Mouse (Mus musculus) right cerebral cortex, postnatal 4 days (tissue): ENCODE data around the gene Arf5.

Experiments
- DNase-seq: peaks from one replicate; pipeline ENCODE4 v3.0.0-alpha.2; 2022

Gene Arf5

GRCm38 (mm10) chr6:28423313-28423712 is at the start of gene Arf5:
TSS of gene Arf5 (plus strand) at chr6:28423560.
- peak; percentile 96 for DNase-seq

DNA sequence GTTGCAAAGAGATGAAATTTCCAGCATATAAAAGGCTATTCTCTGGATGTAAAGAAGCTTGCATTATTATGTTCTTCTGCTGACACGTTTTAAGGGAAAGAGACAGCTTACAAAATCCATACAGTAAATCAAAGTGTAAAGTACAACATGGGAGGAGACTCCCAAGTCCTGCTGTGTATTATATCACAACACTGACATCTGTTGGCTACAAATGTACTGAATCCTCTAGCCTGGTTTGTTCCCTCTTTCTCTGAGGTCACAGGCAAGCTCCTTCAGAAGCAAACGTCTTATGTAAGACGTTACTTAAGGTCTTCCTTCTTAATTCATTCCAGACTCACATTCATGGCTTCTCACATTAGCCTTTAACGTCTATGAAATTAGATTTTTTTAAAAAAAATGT is 41.4 kb upstream of the Arf5 start:
- no peak for DNase-seq

GRCm38 (mm10) chr6:28385169-28385568 is 38.2 kb upstream of the Arf5 start:
- DNase-seq = no peak

- no peak for DNase-seq
Measured at GRCm38 (mm10) chr6:28389038-28389437, 34.3 kb upstream of the Arf5 start.

- no peak for DNase-seq
Measured at GRCm38 (mm10) chr6:28396051-28396852, 27.1 kb upstream of the Arf5 start.

DNA sequence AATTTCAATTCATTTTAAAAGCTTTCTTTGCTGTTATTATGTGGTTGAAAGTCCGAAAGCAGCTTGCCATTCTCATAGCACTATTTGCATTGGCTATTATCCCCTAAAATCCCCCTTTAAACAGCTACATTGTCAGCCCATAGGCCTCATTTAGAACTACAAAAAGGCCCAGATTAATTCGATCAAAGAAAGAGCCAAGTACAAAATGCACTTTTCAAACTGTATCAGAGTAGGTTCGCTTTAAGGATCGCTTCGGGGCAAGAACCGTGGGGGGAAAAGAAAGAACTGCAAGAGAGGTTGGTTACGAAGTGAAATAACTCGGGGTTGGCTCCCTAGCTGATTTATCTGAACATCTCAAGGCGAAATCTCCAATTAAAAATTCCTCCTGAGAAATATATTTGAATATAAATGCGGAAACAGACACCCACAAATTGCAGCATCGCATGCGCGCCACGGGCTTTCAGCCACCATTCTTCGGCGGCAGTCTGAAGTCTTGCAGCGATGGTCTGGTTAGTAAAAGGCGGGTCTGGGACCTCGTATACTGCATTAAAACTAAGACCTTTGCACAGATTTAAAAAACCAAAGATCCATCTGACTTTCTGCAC is 26.4 kb upstream of the Arf5 start:
- peak; percentile 28 for DNase-seq

GRCm38 (mm10) chr6:28397681-28398203 is 25.6 kb upstream of the Arf5 start, which contains the start of gene Zfp800:
TSS of gene Zfp800 (minus strand) at chr6:28398005.
- peak; percentile 38 for DNase-seq

DNA sequence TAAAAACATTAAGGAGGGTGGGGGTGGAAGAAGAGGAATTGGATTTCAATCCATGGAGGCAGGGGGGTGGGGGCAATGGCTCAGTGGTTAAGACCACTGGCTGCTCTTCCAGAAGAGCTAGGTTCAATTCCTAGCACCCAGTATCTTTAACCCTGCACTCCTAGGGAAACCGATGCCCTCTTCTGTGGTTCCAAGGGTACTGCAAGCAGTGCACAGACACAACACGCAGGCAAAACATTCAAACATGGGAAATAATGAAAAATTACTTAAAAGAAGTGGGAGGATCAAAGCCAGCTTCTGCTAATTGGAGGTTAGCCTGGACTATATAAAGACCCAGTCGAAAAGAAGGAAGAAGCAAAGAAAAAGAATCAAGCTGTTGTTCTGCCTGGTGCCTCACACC is 24.6 kb upstream of the Arf5 start:
- no peak for DNase-seq

DNA sequence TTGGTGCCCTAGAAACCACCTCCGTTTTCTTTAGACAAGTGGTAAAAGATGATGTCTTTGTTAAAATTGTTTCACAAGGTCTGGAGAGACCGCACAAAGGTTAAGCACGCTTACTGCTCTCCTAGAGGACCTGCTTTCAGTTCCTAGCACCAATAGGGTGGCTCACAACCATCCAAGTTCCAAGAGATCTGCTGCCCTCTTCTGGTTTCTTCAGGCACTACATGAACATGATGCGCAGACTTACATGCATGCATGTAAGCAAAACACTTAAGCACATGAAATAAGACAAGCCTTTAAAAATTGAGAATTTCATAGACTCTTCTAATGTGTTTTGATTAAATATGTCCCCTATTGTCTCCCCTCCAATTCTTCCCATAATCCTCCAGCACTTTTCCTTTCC is 23.6 kb upstream of the Arf5 start:
- no peak for DNase-seq

GRCm38 (mm10) chr6:28410053-28410452 is 13.3 kb upstream of the Arf5 start:
- no peak for DNase-seq

- no peak for DNase-seq
Measured at GRCm38 (mm10) chr6:28411236-28411635, 12.1 kb upstream of the Arf5 start.

- DNase-seq = no peak
Measured at GRCm38 (mm10) chr6:28416981-28417380, 6.4 kb upstream of the Arf5 start.

GRCm38 (mm10) chr6:28418449-28418848 is 4.9 kb upstream of the Arf5 start:
- DNase-seq = peak; percentile 67

DNA sequence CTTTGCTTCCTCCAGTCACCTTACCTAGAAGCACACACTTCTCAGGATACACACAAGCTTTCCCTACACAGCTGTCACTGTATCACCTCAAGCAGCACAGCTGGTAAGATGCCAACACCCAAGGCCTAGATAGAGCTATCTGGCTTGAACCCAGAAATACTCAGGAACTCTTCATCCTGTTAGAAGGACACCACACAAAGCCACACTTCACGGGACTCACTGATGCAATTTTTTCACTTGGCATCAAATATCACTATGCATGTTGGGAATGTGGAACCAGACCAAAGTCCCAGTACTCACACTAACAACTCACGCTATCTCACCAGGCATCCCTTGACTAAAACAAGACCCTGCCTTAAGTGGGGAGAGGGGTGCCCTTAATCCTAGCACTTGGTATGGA is 3.7 kb upstream of the Arf5 start:
- DNase-seq = no peak

GRCm38 (mm10) chr6:28420361-28420760 is 3.0 kb upstream of the Arf5 start:
- DNase-seq = no peak

DNA sequence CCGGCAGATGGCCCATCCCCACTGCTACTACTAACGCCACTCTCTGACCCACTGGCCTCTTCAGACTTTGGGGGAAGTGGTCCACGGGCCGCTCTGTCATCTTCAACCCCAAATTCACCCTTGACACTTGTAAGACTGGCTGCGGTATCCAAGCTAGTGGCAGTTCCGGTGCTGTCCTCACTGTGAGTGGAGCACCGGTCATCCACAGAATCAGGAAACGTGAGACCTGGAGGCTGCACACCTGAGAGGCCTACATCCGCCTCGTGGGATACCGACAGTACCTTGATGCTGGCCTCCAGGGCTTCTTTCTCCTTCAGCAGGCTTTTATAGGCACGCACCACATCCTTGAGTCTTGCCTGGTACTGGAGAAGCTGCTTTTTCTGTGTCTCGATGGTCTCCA is 2.5 kb upstream of the Arf5 start:
- DNase-seq = no peak

GRCm38 (mm10) chr6:28421469-28422000 is 1.8 kb upstream of the Arf5 start:
- DNase-seq = peak; percentile 88

DNA sequence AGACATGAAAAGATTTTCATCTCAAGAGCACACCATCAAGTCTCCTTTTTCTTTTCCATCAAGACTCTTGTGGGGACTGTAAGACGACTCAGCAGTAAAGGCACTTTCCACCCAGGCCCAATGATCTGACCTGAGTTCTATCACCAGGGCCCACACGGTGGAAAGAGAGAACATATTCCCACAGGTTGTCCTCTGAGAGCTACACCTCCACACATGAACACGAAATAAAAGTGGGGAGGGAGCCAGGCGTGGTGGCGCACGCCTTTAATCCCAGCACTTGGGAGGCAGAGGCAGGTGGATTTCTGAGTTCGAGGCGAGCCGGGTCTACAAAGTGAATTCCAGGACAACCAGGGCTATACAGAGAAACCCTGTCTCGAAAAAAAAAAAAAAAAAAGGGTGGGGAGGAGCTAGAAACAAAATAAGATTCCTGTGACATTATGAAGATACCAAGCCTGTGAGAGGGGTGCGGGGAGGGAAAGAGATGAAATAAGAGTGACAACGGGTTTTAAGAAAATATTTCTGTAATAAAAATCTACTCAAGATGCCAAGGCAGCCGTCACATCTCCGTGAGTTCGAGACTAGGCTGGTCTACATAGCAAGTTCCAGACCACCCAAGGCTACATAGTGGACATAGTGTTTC is 589 bp upstream of the Arf5 start:
- DNase-seq = no peak

DNA sequence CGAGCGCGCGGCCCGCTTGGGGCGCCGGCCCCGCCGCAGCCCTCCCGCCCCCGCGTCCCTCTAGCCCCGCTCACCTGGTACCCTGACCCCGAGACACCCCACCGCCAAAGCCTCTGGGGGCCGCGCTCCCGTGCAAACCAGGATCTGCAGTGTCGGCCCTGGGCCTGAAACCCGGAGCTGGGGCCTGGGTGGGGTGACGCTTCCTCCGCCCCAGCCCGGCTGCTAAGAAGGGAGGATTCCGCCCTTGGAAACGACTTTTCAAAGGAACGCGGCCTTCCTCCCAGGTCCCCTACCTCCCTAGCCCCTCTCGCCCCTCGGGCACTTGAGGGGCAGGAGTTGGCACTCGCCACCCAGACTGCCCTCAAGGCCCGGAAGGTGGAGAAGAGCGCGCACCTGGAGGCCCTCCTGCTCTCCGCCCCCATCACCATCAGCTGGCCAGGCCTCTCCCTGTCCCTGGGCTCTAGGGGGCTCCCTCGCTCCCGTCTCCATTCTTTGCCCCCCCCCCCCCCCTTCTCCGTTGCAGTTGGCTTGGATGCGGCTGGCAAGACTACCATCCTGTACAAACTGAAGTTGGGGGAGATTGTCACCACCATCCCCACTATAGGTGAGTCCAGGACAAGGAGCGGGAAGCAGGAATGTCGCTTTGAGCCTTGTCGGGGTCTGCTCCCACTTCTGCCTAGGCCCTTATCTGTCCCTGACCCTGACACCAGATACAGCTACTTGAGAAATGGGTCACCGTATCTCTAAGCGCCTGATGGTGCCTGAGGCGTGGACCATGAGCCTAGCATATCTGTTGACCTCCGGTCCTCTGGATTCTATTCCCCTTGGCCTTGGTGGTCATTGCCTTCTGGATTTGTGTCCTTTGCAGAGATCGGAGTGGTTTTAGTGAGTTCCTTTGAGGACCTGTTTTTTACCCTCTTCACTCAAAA is 671 bp downstream of the Arf5 start:
- DNase-seq = peak; percentile 44

- no peak for DNase-seq
Measured at GRCm38 (mm10) chr6:28425019-28425418, 1.7 kb downstream of the Arf5 start.

- DNase-seq = no peak
Measured at GRCm38 (mm10) chr6:28427096-28427839, 3.9 kb downstream of the Arf5 start, which contains the start of gene Fscn3. TSS of gene Fscn3 (plus strand) at chr6:28427789.

DNA sequence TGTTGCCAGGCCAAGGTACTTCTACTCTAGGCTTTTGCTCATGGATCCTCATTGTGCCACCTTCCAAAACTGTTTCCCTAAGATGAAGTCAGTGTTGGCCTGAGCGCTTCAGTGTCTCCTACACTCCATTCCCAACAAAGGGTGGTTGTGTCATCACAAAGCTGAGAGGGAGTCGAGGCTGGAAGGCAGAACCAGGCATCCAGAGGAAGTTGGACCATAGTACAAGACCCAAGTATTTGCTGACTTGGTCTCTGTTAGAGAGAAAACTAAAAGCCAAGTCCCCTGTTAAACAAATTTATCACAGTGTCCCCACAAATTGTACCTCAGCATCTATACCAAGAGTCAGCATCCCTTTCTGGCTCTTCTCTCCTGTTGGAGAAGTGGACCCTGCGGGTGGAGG is 4.9 kb downstream of the Arf5 start, which contains the start of gene Gcc1:
Gene Gcc1 (minus strand): TSS at position 101 of the 400 bp plus-strand sequence.
- no peak for DNase-seq
